Mouse (Mus musculus): ENCODE data around the gene Fxyd4. TPM values are rescaled to one million over a fixed set of nuclear protein-coding genes. Genes with fewer than 3 reads are reported as not detected.

Gene Fxyd4
- polyA plus RNA-seq, 1 experiment from 2014 or later, result 0.73 TPM

- no peak for ATAC-seq
Observed at GRCm38 (mm10) chr6:117916205-117916736, 21.2 kb downstream of the Fxyd4 start.

GRCm38 (mm10) chr6:117914541-117914940, 23.0 kb downstream of the Fxyd4 start:
- peaks cover 39% of the 10 kb centered on the region for H3K36me3 ChIP-seq
- peak overlapping the region; percentile 47 for H3K4me2 ChIP-seq
- H3K27ac ChIP-seq, result peak overlapping the region; percentile 66
- H3K4me1 ChIP-seq, result peaks cover 81% of the 10 kb centered on the region
- ATAC-seq, result no peak
- H3K27me3 ChIP-seq (replicated peaks), result no peaks in the 10 kb centered on the region
- H3K9ac ChIP-seq, result peak overlapping the region; percentile 48; the same call in 1 of the 2 replicates
- H3K9me3 ChIP-seq (replicated peaks), result no peaks in the 10 kb centered on the region
- H3K4me3 ChIP-seq, result no peak overlapping the region; the same call in 1 of the 2 replicates

More at GRCm38 (mm10) chr6:117916205-117916736, 21.2 kb downstream of the Fxyd4 start:
- WGBS (ENCODE audit: insufficient replicate concordance), result under 1% methylated on average over 12 of the region's 12 CpGs
- Histone ChIP-seq H3K9ac (peak overlapping the region; percentile 91), H3K4me2 (peak overlapping the region; percentile 89), H3K27ac (peak overlapping the region; percentile 99), H3K27me3 (replicated peaks) (no peaks in the 10 kb centered on the region), H3K4me3 (peak overlapping the region; percentile 81), H3K36me3 (peaks cover 54% of the 10 kb centered on the region), H3K4me1 (peaks cover 82% of the 10 kb centered on the region), H3K9me3 (replicated peaks) (no peaks in the 10 kb centered on the region)

DNA sequence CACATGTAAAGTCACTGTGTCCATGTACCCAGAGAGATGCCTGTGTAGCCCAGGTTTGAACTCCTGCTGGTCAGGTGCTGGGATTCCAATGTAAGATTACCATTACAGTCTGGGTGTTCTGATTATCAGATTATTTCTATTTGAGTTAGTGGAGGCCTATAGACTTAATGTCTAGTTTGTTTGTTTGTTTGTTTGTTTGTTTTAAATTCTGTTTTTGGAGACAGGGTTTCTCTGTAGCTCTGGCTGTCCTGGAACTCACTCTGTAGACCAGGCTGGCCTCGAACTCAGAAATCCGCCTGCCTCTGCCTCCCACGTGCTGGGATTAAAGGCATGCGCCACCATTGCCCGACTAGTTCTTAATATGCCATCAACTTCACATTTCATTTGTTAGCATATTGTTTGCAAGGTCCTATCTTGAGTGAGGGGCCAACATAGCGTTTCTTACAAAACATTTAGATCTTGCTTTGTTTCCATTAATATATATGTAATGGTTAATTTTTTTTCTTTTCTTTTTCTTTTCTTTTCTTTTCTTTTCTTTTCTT, 27.3 kb downstream of the Fxyd4 start:
- no peaks in the 10 kb centered on the region for H3K9me3 ChIP-seq (replicated peaks)
- peak overlapping the region; percentile 99 for H3K4me2 ChIP-seq
- H3K27me3 ChIP-seq (replicated peaks), result no peaks in the 10 kb centered on the region
- peak overlapping the region; percentile 97 for H3K4me3 ChIP-seq
- ATAC-seq, result no peak
- H3K4me1 ChIP-seq, result peaks cover 71% of the 10 kb centered on the region
- H3K9ac ChIP-seq, result peak overlapping the region; percentile 99
- 44% methylated on average over 6 of the region's 6 CpGs for WGBS (ENCODE audit: insufficient replicate concordance)
- H3K27ac ChIP-seq, result peak overlapping the region; percentile 92
- peaks cover 19% of the 10 kb centered on the region; the same call in 1 of the 2 replicates for H3K36me3 ChIP-seq

GRCm38 (mm10) chr6:117908424-117908900, 29.0 kb downstream of the Fxyd4 start:
- H3K36me3 ChIP-seq, result peaks cover 8% of the 10 kb centered on the region; the same call in 1 of the 2 replicates
- H3K4me1 ChIP-seq, result peaks cover 72% of the 10 kb centered on the region
- peak overlapping the region; percentile 99 for H3K9ac ChIP-seq
- no peaks in the 10 kb centered on the region for H3K9me3 ChIP-seq (replicated peaks)
- H3K27me3 ChIP-seq (replicated peaks), result no peaks in the 10 kb centered on the region
- H3K4me3 ChIP-seq, result peak overlapping the region; percentile 97
- H3K4me2 ChIP-seq, result peak overlapping the region; percentile 99
- 1% methylated on average over 14 of the region's 14 CpGs for WGBS (ENCODE audit: insufficient replicate concordance)
- H3K27ac ChIP-seq, result peak overlapping the region; percentile 92
- ATAC-seq, result no peak

DNA sequence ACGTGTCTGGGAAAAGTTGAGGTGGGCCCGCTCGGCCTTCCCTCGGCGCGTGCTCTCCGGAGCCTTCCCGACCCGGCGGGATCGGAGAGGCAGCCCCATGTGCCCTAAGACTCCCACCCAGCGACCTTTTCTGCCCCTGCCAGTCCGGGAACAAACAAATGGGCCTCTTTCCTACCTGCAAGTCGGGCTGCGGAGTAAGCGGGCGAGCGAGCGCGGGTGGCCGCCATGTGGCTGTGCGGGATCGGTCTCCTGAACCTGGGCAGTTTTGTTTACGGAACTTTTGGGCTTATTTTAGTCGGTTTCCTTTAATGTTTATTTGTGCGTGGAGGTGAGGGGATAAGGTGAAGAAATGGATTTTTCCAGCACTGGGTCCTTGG, 29.5 kb downstream of the Fxyd4 start:
- Histone ChIP-seq H3K27ac (peak overlapping the region; percentile 92), H3K4me3 (peak overlapping the region; percentile 97), H3K9me3 (replicated peaks) (no peaks in the 10 kb centered on the region), H3K9ac (peak overlapping the region; percentile 99), H3K36me3 (0 out of 2 replicates have a peak, but pooled peaks cover 3% of the 10 kb centered on the region), H3K4me1 (peaks cover 72% of the 10 kb centered on the region), H3K27me3 (replicated peaks) (no peaks in the 10 kb centered on the region), H3K4me2 (peak overlapping the region; percentile 99)
- ATAC-seq, result no peak
- WGBS (ENCODE audit: insufficient replicate concordance), result 0% methylated on average over 26 of the region's 26 CpGs

DNA sequence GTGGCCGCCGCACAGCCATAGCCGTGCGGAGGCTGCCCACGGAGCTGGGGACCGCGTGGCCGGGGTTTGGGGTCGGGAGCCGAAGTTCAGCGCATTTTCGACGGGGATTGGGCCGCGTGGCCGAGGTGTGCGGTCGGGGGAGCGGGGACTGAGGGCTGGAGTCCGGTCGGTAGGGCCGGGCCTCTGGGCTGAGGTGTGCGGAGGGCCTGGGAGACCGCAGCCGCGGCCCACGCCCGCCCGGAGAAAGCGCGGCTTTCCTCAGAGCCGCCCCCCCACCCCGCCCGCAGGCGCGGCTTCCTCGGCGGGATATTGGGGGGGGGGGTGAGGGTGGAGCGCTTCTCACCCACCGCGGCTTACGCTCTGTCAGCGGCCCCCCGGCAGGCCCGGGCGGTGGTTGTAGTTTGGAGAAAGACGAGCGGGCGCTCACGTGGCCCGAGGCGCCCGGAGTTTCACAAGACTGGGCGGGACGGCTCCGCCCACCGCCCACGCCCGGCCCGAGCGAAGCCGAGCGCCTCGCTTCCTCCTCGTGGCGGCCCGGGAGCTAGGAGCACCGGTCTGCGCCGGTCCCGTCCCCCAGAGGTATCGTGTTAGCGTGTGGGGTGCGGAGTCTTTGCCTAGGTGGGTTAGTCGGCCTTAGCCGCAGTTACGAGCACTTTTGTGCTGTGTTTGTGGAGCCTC, 30.1 kb downstream of the Fxyd4 start:
- no peaks in the 10 kb centered on the region for H3K27me3 ChIP-seq (replicated peaks)
- peak overlapping the region; percentile 99 for H3K9ac ChIP-seq
- 0 out of 2 replicates have a peak, but pooled peaks cover 3% of the 10 kb centered on the region for H3K36me3 ChIP-seq
- H3K27ac ChIP-seq, result peak overlapping the region; percentile 92
- H3K4me1 ChIP-seq, result peaks cover 72% of the 10 kb centered on the region
- ATAC-seq, result peak; percentile 72
- no peaks in the 10 kb centered on the region for H3K9me3 ChIP-seq (replicated peaks)
- under 1% methylated on average over 74 of the region's 77 CpGs for WGBS (ENCODE audit: insufficient replicate concordance)
- H3K4me3 ChIP-seq, result peak overlapping the region; percentile 97
- peak overlapping the region; percentile 99 for H3K4me2 ChIP-seq

GRCm38 (mm10) chr6:117906590-117907271, 30.8 kb downstream of the Fxyd4 start:
- H3K27ac ChIP-seq, result peak overlapping the region; percentile 92
- 0 out of 2 replicates have a peak, but pooled peaks cover 3% of the 10 kb centered on the region for H3K36me3 ChIP-seq
- no peaks in the 10 kb centered on the region for H3K27me3 ChIP-seq (replicated peaks)
- peak; percentile 92 for ATAC-seq
- peak overlapping the region; percentile 99 for H3K4me2 ChIP-seq
- no peaks in the 10 kb centered on the region for H3K9me3 ChIP-seq (replicated peaks)
- H3K9ac ChIP-seq, result peak overlapping the region; percentile 99
- peaks cover 72% of the 10 kb centered on the region for H3K4me1 ChIP-seq
- WGBS (ENCODE audit: insufficient replicate concordance), result 1% methylated on average over 61 of the region's 68 CpGs
- H3K4me3 ChIP-seq, result peak overlapping the region; percentile 97

GRCm38 (mm10) chr6:117906015-117906531, 31.4 kb downstream of the Fxyd4 start:
- peak overlapping the region; percentile 99 for H3K9ac ChIP-seq
- ATAC-seq, result peak; percentile 9
- peak overlapping the region; percentile 92 for H3K27ac ChIP-seq
- H3K4me1 ChIP-seq, result peaks cover 73% of the 10 kb centered on the region
- H3K9me3 ChIP-seq (replicated peaks), result no peaks in the 10 kb centered on the region
- H3K27me3 ChIP-seq (replicated peaks), result no peaks in the 10 kb centered on the region
- peak overlapping the region; percentile 97 for H3K4me3 ChIP-seq
- H3K4me2 ChIP-seq, result peak overlapping the region; percentile 99
- WGBS (ENCODE audit: insufficient replicate concordance), result under 1% methylated on average over 25 of the region's 25 CpGs
- 0 out of 2 replicates have a peak, but pooled peaks cover 3% of the 10 kb centered on the region for H3K36me3 ChIP-seq

DNA sequence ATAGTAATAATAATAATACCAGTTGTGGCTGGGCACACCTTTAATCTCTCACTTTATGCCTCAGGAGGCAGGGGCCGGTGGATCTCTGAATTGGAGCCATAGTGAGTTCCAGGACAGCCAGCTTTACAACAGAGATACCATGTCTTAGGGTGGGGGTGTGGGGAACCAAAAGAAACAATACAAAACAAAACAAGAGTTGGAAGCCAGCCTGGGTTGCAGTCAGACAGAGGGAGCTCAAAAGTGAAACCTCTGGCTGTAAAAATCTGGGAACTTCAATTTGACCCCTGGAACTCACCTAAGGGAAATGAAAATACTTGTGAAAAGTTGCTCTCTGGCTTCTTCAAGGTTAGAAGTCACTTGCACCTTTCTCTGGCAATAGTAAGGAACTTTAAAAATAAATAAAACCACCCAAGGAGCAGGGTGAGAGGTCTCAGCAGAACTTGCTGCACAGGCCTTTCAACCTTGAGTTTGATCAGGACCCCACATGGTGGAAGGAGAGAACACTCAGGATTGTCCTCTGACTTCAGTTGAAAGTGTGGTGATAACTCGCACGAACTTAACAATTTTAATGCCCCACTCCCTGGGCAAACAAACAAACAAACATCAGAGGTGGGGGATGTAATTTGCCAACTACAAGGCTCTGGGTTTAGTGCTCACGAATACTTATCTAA, 32.1 kb downstream of the Fxyd4 start:
- 0 out of 2 replicates have a peak, but pooled peaks cover 3% of the 10 kb centered on the region for H3K36me3 ChIP-seq
- H3K27ac ChIP-seq, result peak overlapping the region; percentile 92
- H3K4me3 ChIP-seq, result peak overlapping the region; percentile 97
- ATAC-seq, result no peak
- peak overlapping the region; percentile 99 for H3K9ac ChIP-seq
- H3K27me3 ChIP-seq (replicated peaks), result no peaks in the 10 kb centered on the region
- H3K4me2 ChIP-seq, result peak overlapping the region; percentile 99
- 12% methylated on average over 4 of the region's 4 CpGs for WGBS (ENCODE audit: insufficient replicate concordance)
- H3K4me1 ChIP-seq, result peaks cover 74% of the 10 kb centered on the region
- H3K9me3 ChIP-seq (replicated peaks), result no peaks in the 10 kb centered on the region

GRCm38 (mm10) chr6:117903836-117904235, 33.7 kb downstream of the Fxyd4 start:
- WGBS (ENCODE audit: insufficient replicate concordance), result 73% methylated on average over 3 of the region's 3 CpGs
- H3K9ac ChIP-seq, result no peak overlapping the region
- no peaks in the 10 kb centered on the region for H3K36me3 ChIP-seq
- no peaks in the 10 kb centered on the region for H3K9me3 ChIP-seq (replicated peaks)
- H3K4me2 ChIP-seq, result no peak overlapping the region
- ATAC-seq, result no peak
- H3K27me3 ChIP-seq (replicated peaks), result no peaks in the 10 kb centered on the region
- H3K4me1 ChIP-seq, result peaks cover 71% of the 10 kb centered on the region
- H3K27ac ChIP-seq, result peak overlapping the region; percentile 70; the same call in 1 of the 2 replicates
- no peak overlapping the region for H3K4me3 ChIP-seq

GRCm38 (mm10) chr6:117902556-117902955, 34.9 kb downstream of the Fxyd4 start:
- H3K4me1 ChIP-seq, result peaks cover 65% of the 10 kb centered on the region
- WGBS (ENCODE audit: insufficient replicate concordance), result 42% methylated on average over 4 of the region's 4 CpGs
- H3K4me2 ChIP-seq, result peak overlapping the region; percentile 37
- no peaks in the 10 kb centered on the region for H3K27me3 ChIP-seq (replicated peaks)
- peak overlapping the region; percentile 70 for H3K27ac ChIP-seq
- H3K9ac ChIP-seq, result peak overlapping the region; percentile 35
- H3K36me3 ChIP-seq, result no peaks in the 10 kb centered on the region
- H3K4me3 ChIP-seq, result no peak overlapping the region
- no peaks in the 10 kb centered on the region for H3K9me3 ChIP-seq (replicated peaks)
- ATAC-seq, result no peak
